In the genomic region with DNA sequence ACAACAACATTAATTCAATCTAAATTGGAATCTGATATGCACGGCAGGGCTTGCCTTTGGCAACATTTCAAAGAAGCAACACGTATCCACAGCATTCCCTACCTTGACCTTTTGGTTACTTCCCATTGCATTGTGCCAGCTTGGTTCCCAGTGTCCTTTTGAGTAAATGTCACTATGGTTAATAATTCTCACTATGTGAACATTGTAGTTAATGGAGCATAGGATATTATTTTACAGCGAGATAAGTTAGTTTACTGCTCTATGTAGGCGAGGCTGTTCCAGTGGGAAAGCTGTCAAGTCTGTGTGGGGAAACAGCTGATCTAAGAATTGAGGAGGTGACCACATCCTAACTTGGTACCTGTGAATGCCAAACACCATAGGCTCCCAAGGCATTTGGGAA, we compare ENCODE assay signal across 25 mouse cellular contexts. TPM values are rescaled to one million over a fixed set of nuclear protein-coding genes. Genes with fewer than 3 reads are reported as not detected.
A peak's percentile ranks its signal among the peaks of the same experiment; 100 is the strongest.
DNase-seq lines count a peak whose midpoint lies in the region; ATAC-seq lines count a peak whose summit lies in the region.
"Had no signal": no experiment of that assay in that cellular context is flagged by ENCODE, and none has a peak within 500 bp of the region (broad histone marks: within the 10 kb centered on the region; RNA-seq: fewer than 3 reads in every experiment).

No protein-coding gene starts in this region.

- no peak for DNase-seq in frontal cortex, postnatal 14 days (ENCODE audit: low spot score in 2 of 2)
- DNase-seq in Muller cell, postnatal 12 days (ENCODE audit: inconsistent ontology term), result peak; percentile 13
- peak; percentile 48 to 50 for DNase-seq in adrenal gland, postnatal 36 days
- DNase-seq in kidney, postnatal 14 days, result peak; percentile 19
- no peak for DNase-seq in thymus, postnatal 36 days
- no peak for DNase-seq in layer of hippocampus, adult 9-10 months (ENCODE audit: low spot score)
- DNase-seq: cerebellum, adult 8-10 months; gastrocnemius, postnatal 14 days; heart, adult 18-20 months; heart, postnatal 36 days; lung, postnatal 10 days; midbrain, embryonic 14.5 days; thymus, postnatal 14 days had no signal

- ATAC-seq in frontal cortex, adult (ENCODE audit: low TSS enrichment), result peak; percentile 89
- ATAC-seq in inflammation-experienced regulatory T-cells, adult 6 months, result no peak

RNA-seq across cellular contexts. Expression of a gene that starts 16.1 kb away (rescaled TPM):
- total RNA-seq in adrenal gland, postnatal 36 days (2021), result under 1 TPM; 0.16 to 0.20 TPM
- not detected for polyA plus RNA-seq in inflammation-experienced regulatory T-cells, adult 6 months (2017; shearing (Covaris generic))
- total RNA-seq: gastrocnemius, postnatal 14 days; heart, adult 18-20 months; heart, postnatal 36 days had no signal
- polyA plus RNA-seq: G1E; heart, embryonic 13.5 days; hindbrain, embryonic 15.5 days; myocyte had no signal

RNA-seq across cellular contexts. Expression of a gene that starts 23.5 kb away (rescaled TPM):
- total RNA-seq in adrenal gland, postnatal 36 days (2021), result under 1 TPM in 1 of 2 experiments, not detected in 1; 0.13 TPM
- not detected for polyA plus RNA-seq in inflammation-experienced regulatory T-cells, adult 6 months (2017; shearing (Covaris generic))
- total RNA-seq: gastrocnemius, postnatal 14 days; heart, adult 18-20 months; heart, postnatal 36 days had no signal
- polyA plus RNA-seq: G1E, myocyte had no signal

RNA-seq across cellular contexts. Expression of a gene that starts 54.4 kb away (rescaled TPM):
- 1 to 10 TPM; 2.7 to 3.0 TPM for total RNA-seq in adrenal gland, postnatal 36 days (2021)
- polyA plus RNA-seq in inflammation-experienced regulatory T-cells, adult 6 months (2017; shearing (Covaris generic)), result 1 to 10 TPM in 1 of 3 experiments, under 1 TPM in 1, not detected in 1; 0.55 to 1.1 TPM
- total RNA-seq: common myeloid progenitor, adult 5-6 weeks; G1E; megakaryocyte progenitor cell, adult 5-6 weeks had no signal
- polyA plus RNA-seq: G1E had no signal

RNA-seq across cellular contexts. Expression of a gene that starts 59.8 kb away (rescaled TPM):
- total RNA-seq in adrenal gland, postnatal 36 days (2021), result under 1 TPM in 1 of 2 experiments, not detected in 1; 0.10 TPM
- polyA plus RNA-seq in inflammation-experienced regulatory T-cells, adult 6 months (2017; shearing (Covaris generic)), result under 1 TPM in 1 of 3 experiments, not detected in 2; 0.23 TPM
- total RNA-seq: layer of hippocampus, postnatal 25 days; left cerebral cortex, postnatal 14 days had no signal
- polyA plus RNA-seq: forebrain, embryonic 12.5 days; G1E; heart, embryonic 13.5 days; hindbrain, embryonic 15.5 days; midbrain, embryonic 14.5 days; myocyte; neural tube, embryonic 14.5 days had no signal

Comparison
In these comparisons a context has a peak if more than half of its experiments do, and no peak if none do; other contexts are left out.
1. DNase-seq: peak in Muller cell, postnatal 12 days (single experiment), adrenal gland, postnatal 36 days (2 of 2) and kidney, postnatal 14 days (single experiment); none in frontal cortex, postnatal 14 days (0 of 2), thymus, postnatal 36 days (0 of 2) and layer of hippocampus, adult 9-10 months (single experiment).